Mouse (Mus musculus): ENCODE results near the gene Nrf1.

GRCm38 (mm10) chr6:30021656-30022055 is 26.1 kb upstream of the Nrf1 start:
- no peak for TF ChIP-seq CTCF (IDR thresholded peaks at IDR 0.05; ENCODE audit: extremely low read depth, insufficient read depth, low read length)
- TF ChIP-seq POLR2A (IDR thresholded peaks at IDR 0.05; ENCODE audit: extremely low read depth, insufficient read depth, low read length), result no peak
